Mouse (Mus musculus) forelimb bud, embryonic 11.5 days (tissue): ENCODE measurements around the gene Hebp1.
A peak's percentile ranks its signal among the peaks of the same experiment; 100 is the strongest.

Experiments
- DNase-seq: peaks from one replicate; pipeline ENCODE4 v3.0.0-alpha.2; 2012; ENCODE audit warnings: low read depth, low spot score

Gene Hebp1

GRCm38 (mm10) chr6:135116479-135116878, 81.3 kb downstream of the Hebp1 start:
- no peak for DNase-seq

DNA sequence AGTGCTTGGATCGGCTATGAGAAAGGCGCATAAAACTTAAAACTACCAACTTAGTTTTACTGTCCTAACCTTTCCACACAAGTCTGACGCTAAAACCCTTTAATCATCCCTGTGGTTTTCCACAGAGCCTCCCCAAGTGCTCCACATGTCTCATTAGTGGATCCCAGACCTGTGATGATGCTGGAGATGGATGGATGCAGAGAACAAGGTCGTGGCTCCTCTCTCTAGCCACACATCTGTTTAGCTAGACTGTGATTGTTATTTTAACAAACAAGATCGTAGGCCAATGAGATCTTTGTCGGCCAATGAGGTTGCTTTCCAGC, 84.7 kb downstream of the Hebp1 start:
- DNase-seq = no peak

GRCm38 (mm10) chr6:135112411-135113113, 85.3 kb downstream of the Hebp1 start:
- DNase-seq = no peak

DNA sequence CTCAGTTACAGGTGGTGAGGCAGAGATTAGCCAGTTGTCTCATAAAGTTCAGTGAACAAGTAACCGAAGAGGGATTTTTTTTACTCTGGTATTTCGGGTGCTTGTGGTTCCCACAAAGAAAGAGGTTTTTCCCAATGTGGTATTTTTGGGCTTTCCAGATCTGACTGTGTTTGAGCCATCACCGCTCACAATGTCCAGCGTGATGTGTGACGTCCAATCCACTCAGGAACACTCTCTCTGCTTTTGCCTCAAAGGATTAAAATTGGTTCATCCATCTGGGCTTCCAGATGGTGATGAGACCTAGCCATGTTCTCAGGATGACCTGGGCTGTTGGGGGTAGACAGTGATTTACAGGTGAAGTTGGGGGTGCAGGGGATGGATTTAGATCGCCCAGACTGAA, 90.8 kb downstream of the Hebp1 start:
- no peak for DNase-seq

DNA sequence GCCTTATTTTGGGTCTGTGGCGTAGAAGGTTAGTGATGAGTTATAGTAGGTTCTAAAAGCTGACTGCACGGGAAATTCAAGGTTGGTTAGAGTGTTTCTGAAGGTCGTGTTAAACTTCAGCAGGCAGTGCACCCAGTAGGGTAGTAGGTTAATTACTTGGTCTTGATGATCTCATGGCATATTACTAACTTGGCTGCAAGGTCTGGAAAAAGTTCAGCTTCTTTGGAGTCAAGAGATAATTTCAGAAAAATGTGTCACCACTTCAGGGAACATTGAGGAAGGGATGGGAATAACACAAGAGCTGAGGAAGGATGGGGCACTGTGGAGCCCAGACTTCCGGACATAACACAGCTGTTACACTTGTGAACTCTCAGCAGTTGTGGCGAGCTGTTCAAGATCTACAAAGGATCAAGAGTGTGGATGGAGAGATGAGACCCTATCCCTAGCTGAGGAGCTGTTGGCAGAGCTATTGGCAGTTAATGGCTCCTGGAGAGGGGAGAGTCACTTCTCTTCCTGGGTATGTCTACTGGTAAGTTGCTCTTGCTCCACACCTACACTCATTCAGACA, 95.0 kb downstream of the Hebp1 start:
- no peak for DNase-seq

- no peak for DNase-seq
Observed at GRCm38 (mm10) chr6:135100787-135101472, 96.9 kb downstream of the Hebp1 start.

GRCm38 (mm10) chr6:135092798-135093470, 104.9 kb downstream of the Hebp1 start:
- no peak for DNase-seq

- peak; percentile 29 for DNase-seq
Observed at GRCm38 (mm10) chr6:135090661-135091060, 107.2 kb downstream of the Hebp1 start.

GRCm38 (mm10) chr6:135089786-135090185, 108.0 kb downstream of the Hebp1 start:
- DNase-seq = peak; percentile 32

- DNase-seq = peak; percentile 92
Observed at GRCm38 (mm10) chr6:135087721-135088451, 109.9 kb downstream of the Hebp1 start.
